Mouse (Mus musculus): ENCODE measurements at regions not wholly inside any gene's neighbourhood (a gene's known extent, or its start where the extent isn't known, plus 50 kb on each side); places are given as distances from the start of the nearest gene placed in this dataset.

GRCm38 (mm10) chr11:40424316-40424715 is 270.7 kb downstream of the Mat2b start:
- H3K27me3 ChIP-seq (ENCODE audit: insufficient read depth, low read length) = no peaks in the 10 kb centered on the region
- H3K9me3 ChIP-seq (replicated peaks) = no peaks in the 10 kb centered on the region
- TF ChIP-seq TAL1 (conservative IDR thresholded peaks at IDR 0.05; ENCODE audit: low read depth, low read length) (no peak), CTCF (IDR thresholded peaks at IDR 0.05; ENCODE audit: low read depth, low read length) (no peak), GATA1 (IDR thresholded peaks at IDR 0.05; ENCODE audit: borderline replicate concordance, low read length) (no peak), POLR2AphosphoS5 (IDR thresholded peaks at IDR 0.05; ENCODE audit: insufficient replicate concordance, low read depth, low read length) (no peak), GATA2 (IDR thresholded peaks at IDR 0.05; ENCODE audit: borderline replicate concordance, low read depth, low read length) (no peak)
- H3K4me3 ChIP-seq (ENCODE audit: low read depth, low read length) = no peak overlapping the region
- ATAC-seq (ENCODE audit: extremely low read depth, insufficient number of reproducible peaks, low FRiP score, poor library complexity, severe bottlenecking) = no peak
- H3K4me1 ChIP-seq (ENCODE audit: insufficient read depth, low read depth, low read length) = no peaks in the 10 kb centered on the region
- DNase-seq (ENCODE audit: low spot score) = no peak
- H3K36me3 ChIP-seq (replicated peaks) = no peaks in the 10 kb centered on the region

- TF ChIP-seq POLR2AphosphoS5 (IDR thresholded peaks at IDR 0.05; ENCODE audit: insufficient replicate concordance, low read depth, low read length) = no peak
- no peak for TF ChIP-seq TAL1 (conservative IDR thresholded peaks at IDR 0.05; ENCODE audit: low read depth, low read length)
- no peak for TF ChIP-seq CTCF (IDR thresholded peaks at IDR 0.05; ENCODE audit: low read depth, low read length)
- no peak for TF ChIP-seq GATA1 (IDR thresholded peaks at IDR 0.05; ENCODE audit: borderline replicate concordance, low read length)
- TF ChIP-seq GATA2 (IDR thresholded peaks at IDR 0.05; ENCODE audit: borderline replicate concordance, low read depth, low read length) = no peak
- no peaks in the 10 kb centered on the region for H3K9me3 ChIP-seq (replicated peaks)
These were observed 287.4 kb downstream of the Mat2b start for GRCm38 (mm10) chr11:40407571-40407970.

DNA sequence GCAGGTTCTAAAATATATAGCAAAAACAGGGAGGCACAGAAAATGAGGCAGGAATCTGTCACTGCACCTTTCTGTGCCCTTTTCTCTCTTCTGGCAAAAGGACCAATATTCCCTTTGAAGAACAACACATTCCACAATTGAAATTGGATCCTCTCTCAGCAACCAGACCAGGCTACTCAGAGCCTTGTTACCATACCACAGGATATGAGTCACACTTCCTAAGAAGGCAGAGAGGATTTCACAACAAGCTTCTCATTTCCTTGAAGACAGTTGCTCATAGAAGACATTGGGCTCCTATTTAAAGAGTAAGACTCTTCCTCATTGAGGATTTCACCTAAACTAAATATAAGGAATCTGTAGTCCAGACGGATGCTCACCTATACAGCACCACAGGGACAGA is 292.8 kb downstream of the Mat2b start:
- no peaks in the 10 kb centered on the region for H3K36me3 ChIP-seq (replicated peaks)
- no peaks in the 10 kb centered on the region for H3K9me3 ChIP-seq (replicated peaks)
- ATAC-seq (ENCODE audit: extremely low read depth, insufficient number of reproducible peaks, low FRiP score, poor library complexity, severe bottlenecking) (no peak), DNase-seq (ENCODE audit: low spot score) (no peak)
- H3K4me1 ChIP-seq (ENCODE audit: insufficient read depth, low read depth, low read length) = no peaks in the 10 kb centered on the region
- H3K27me3 ChIP-seq (ENCODE audit: insufficient read depth, low read length) = no peaks in the 10 kb centered on the region
- TF ChIP-seq CTCF (IDR thresholded peaks at IDR 0.05; ENCODE audit: low read depth, low read length) = no peak
- TF ChIP-seq POLR2AphosphoS5 (IDR thresholded peaks at IDR 0.05; ENCODE audit: insufficient replicate concordance, low read depth, low read length) = no peak
- no peak for TF ChIP-seq GATA2 (IDR thresholded peaks at IDR 0.05; ENCODE audit: borderline replicate concordance, low read depth, low read length)
- TF ChIP-seq GATA1 (IDR thresholded peaks at IDR 0.05; ENCODE audit: borderline replicate concordance, low read length) = no peak
- no peak for TF ChIP-seq TAL1 (conservative IDR thresholded peaks at IDR 0.05; ENCODE audit: low read depth, low read length)
- no peak overlapping the region for H3K4me3 ChIP-seq (ENCODE audit: low read depth, low read length)

More at GRCm38 (mm10) chr11:40407571-40407970, 287.4 kb downstream of the Mat2b start:
- DNase-seq (ENCODE audit: low spot score) (no peak), ATAC-seq (ENCODE audit: extremely low read depth, insufficient number of reproducible peaks, low FRiP score, poor library complexity, severe bottlenecking) (no peak)
- Histone ChIP-seq H3K4me1 (ENCODE audit: insufficient read depth, low read depth, low read length) (no peaks in the 10 kb centered on the region), H3K36me3 (replicated peaks) (no peaks in the 10 kb centered on the region), H3K4me3 (ENCODE audit: low read depth, low read length) (no peak overlapping the region), H3K27me3 (ENCODE audit: insufficient read depth, low read length) (no peaks in the 10 kb centered on the region)

DNA sequence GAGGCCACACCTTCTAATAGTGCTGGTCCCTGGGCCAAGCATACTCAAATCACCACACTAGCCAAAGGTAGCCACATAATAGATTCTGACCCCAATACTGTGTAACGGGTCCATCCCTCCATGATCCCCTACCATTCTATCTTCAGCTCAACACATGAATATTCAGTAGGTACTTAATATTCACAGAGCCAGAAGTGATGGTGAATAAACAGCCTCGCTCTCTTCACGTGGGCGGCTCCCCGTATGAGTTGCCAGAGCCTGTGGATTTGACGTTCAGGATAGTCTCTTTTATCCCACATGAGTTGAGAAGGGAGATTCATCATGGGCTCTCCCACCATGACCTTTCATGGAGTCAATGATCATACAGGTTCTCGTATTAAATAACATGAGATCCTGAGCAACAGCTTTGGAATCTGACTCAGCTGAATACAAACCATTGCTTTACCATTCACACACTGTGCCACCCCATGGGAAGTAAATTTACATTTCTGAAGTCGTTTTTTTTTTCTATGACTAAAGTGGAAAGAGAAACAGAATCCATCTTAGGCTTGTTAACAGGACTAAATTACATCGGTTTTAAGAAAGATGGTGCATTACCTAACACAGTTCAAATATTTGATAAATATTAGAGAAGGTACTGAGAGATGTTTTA is 297.4 kb downstream of the Mat2b start:
- no peaks in the 10 kb centered on the region for H3K4me1 ChIP-seq (ENCODE audit: insufficient read depth, low read depth, low read length)
- H3K27me3 ChIP-seq (ENCODE audit: insufficient read depth, low read length) = peaks cover 2% of the 10 kb centered on the region; the same call in 1 of the 2 replicates
- TF ChIP-seq GATA1 (IDR thresholded peaks at IDR 0.05; ENCODE audit: borderline replicate concordance, low read length) = no peak
- TF ChIP-seq CTCF (IDR thresholded peaks at IDR 0.05; ENCODE audit: low read depth, low read length) = no peak
- TF ChIP-seq GATA2 (IDR thresholded peaks at IDR 0.05; ENCODE audit: borderline replicate concordance, low read depth, low read length) = no peak
- TF ChIP-seq POLR2AphosphoS5 (IDR thresholded peaks at IDR 0.05; ENCODE audit: insufficient replicate concordance, low read depth, low read length) = no peak
- TF ChIP-seq TAL1 (conservative IDR thresholded peaks at IDR 0.05; ENCODE audit: low read depth, low read length) = no peak
- no peaks in the 10 kb centered on the region for H3K36me3 ChIP-seq (replicated peaks)
- DNase-seq (ENCODE audit: low spot score) (no peak), ATAC-seq (ENCODE audit: extremely low read depth, insufficient number of reproducible peaks, low FRiP score, poor library complexity, severe bottlenecking) (no peak)
- no peak overlapping the region for H3K4me3 ChIP-seq (ENCODE audit: low read depth, low read length)
- H3K9me3 ChIP-seq (replicated peaks) = no peaks in the 10 kb centered on the region

GRCm38 (mm10) chr11:40395331-40395730 is 299.7 kb downstream of the Mat2b start:
- ATAC-seq (ENCODE audit: extremely low read depth, insufficient number of reproducible peaks, low FRiP score, poor library complexity, severe bottlenecking) (no peak), DNase-seq (ENCODE audit: low spot score) (no peak)
- Histone ChIP-seq H3K36me3 (replicated peaks) (no peaks in the 10 kb centered on the region), H3K9me3 (replicated peaks) (no peaks in the 10 kb centered on the region), H3K27me3 (ENCODE audit: insufficient read depth, low read length) (peaks cover 2% of the 10 kb centered on the region; the same call in 1 of the 2 replicates), H3K4me3 (ENCODE audit: low read depth, low read length) (no peak overlapping the region), H3K4me1 (ENCODE audit: insufficient read depth, low read depth, low read length) (no peaks in the 10 kb centered on the region)
- TF ChIP-seq GATA2 (IDR thresholded peaks at IDR 0.05; ENCODE audit: borderline replicate concordance, low read depth, low read length) (no peak), TAL1 (conservative IDR thresholded peaks at IDR 0.05; ENCODE audit: low read depth, low read length) (no peak), POLR2AphosphoS5 (IDR thresholded peaks at IDR 0.05; ENCODE audit: insufficient replicate concordance, low read depth, low read length) (no peak), GATA1 (IDR thresholded peaks at IDR 0.05; ENCODE audit: borderline replicate concordance, low read length) (no peak), CTCF (IDR thresholded peaks at IDR 0.05; ENCODE audit: low read depth, low read length) (no peak)

- DNase-seq (ENCODE audit: low spot score) (no peak), ATAC-seq (ENCODE audit: extremely low read depth, insufficient number of reproducible peaks, low FRiP score, poor library complexity, severe bottlenecking) (no peak)
- Histone ChIP-seq H3K9me3 (replicated peaks) (no peaks in the 10 kb centered on the region), H3K27me3 (ENCODE audit: insufficient read depth, low read length) (peaks cover 2% of the 10 kb centered on the region; the same call in 1 of the 2 replicates), H3K36me3 (replicated peaks) (no peaks in the 10 kb centered on the region), H3K4me3 (ENCODE audit: low read depth, low read length) (no peak overlapping the region), H3K4me1 (ENCODE audit: insufficient read depth, low read depth, low read length) (no peaks in the 10 kb centered on the region)
- TF ChIP-seq TAL1 (conservative IDR thresholded peaks at IDR 0.05; ENCODE audit: low read depth, low read length) (no peak), POLR2AphosphoS5 (IDR thresholded peaks at IDR 0.05; ENCODE audit: insufficient replicate concordance, low read depth, low read length) (no peak), GATA1 (IDR thresholded peaks at IDR 0.05; ENCODE audit: borderline replicate concordance, low read length) (no peak), CTCF (IDR thresholded peaks at IDR 0.05; ENCODE audit: low read depth, low read length) (no peak), GATA2 (IDR thresholded peaks at IDR 0.05; ENCODE audit: borderline replicate concordance, low read depth, low read length) (no peak)
These were observed 300.1 kb downstream of the Mat2b start for GRCm38 (mm10) chr11:40394864-40395266.
